Mouse (Mus musculus): Measurements from ENCODE around the gene Cyp2c23. TPM values are rescaled to one million over a fixed set of nuclear protein-coding genes. Genes with fewer than 3 reads are reported as not detected.

Cyp2c23 gene
- polyA plus RNA-seq, 2 experiments, result 10.5 to 20.7 TPM

GRCm38 (mm10) chr19:44000720-44001119 lies 28.3 kb downstream of the Cyp2c23 start:
- H3K36me3 ChIP-seq (replicated peaks; ENCODE audit: control insufficient read depth, insufficient read depth, low read depth), result no peaks in the 10 kb centered on the region
- H3K4me1 ChIP-seq (replicated peaks; ENCODE audit: control insufficient read depth in 2 of 2, insufficient read depth in 2 of 2, low read length in 1 of 2), result peaks cover 0 to 2% of the 10 kb centered on the region in 2 experiments; a peak in 2 of 4 replicates
- no peaks in the 10 kb centered on the region for H3K27me3 ChIP-seq (ENCODE audit: control insufficient read depth, insufficient read depth, low read length)
- TF ChIP-seq EP300 (IDR thresholded peaks at IDR 0.05; ENCODE audit: low read depth), result no peak
- no peak for TF ChIP-seq CTCF (IDR thresholded peaks at IDR 0.05; ENCODE audit: low read depth)
- no peak overlapping the region for H3K4me3 ChIP-seq (ENCODE audit: insufficient read depth in 1 of 2, low read depth in 2 of 2, low read length in 2 of 2)
- H3K27ac ChIP-seq, result no peak overlapping the region
- 56% methylated on average over 5 of the region's 5 CpGs for WGBS (ENCODE audit: insufficient replicate concordance)
- H3K9ac ChIP-seq (replicated peaks), result no peak overlapping the region
- DNase-seq (ENCODE audit: low read depth in 3 of 3, low spot score in 3 of 3) (no peak), ATAC-seq (ENCODE audit: insufficient read depth) (no peak)
- H3K4me2 ChIP-seq (ENCODE audit: low read depth), result no peak overlapping the region
- no peaks in the 10 kb centered on the region for H3K9me3 ChIP-seq (ENCODE audit: control insufficient read depth, low read length)

GRCm38 (mm10) chr19:44000061-44000460 lies 28.9 kb downstream of the Cyp2c23 start:
- no peak for TF ChIP-seq CTCF (IDR thresholded peaks at IDR 0.05; ENCODE audit: low read depth)
- no peak for TF ChIP-seq EP300 (IDR thresholded peaks at IDR 0.05; ENCODE audit: low read depth)
- H3K27ac ChIP-seq, result no peak overlapping the region

GRCm38 (mm10) chr19:43998802-43999527 lies 30.0 kb downstream of the Cyp2c23 start:
- no peak overlapping the region for H3K27ac ChIP-seq
- no peaks in the 10 kb centered on the region for H3K36me3 ChIP-seq (replicated peaks; ENCODE audit: control insufficient read depth, insufficient read depth, low read depth)
- peak; percentile 62 for ATAC-seq (ENCODE audit: insufficient read depth)
- H3K4me1 ChIP-seq (replicated peaks; ENCODE audit: control insufficient read depth in 2 of 2, insufficient read depth in 2 of 2, low read length in 1 of 2), result peaks cover 0 to 4% of the 10 kb centered on the region in 2 experiments; a peak in 2 of 4 replicates
- H3K27me3 ChIP-seq (ENCODE audit: control insufficient read depth, insufficient read depth, low read length), result no peaks in the 10 kb centered on the region
- no peak overlapping the region for H3K4me2 ChIP-seq (ENCODE audit: low read depth)
- no peaks in the 10 kb centered on the region for H3K9me3 ChIP-seq (ENCODE audit: control insufficient read depth, low read length)
- peak; percentile 12 to 26 (median 26) for DNase-seq (ENCODE audit: low read depth in 3 of 3, low spot score in 3 of 3)
- H3K4me3 ChIP-seq (ENCODE audit: insufficient read depth in 1 of 2, low read depth in 2 of 2, low read length in 2 of 2), result no peak overlapping the region
- TF ChIP-seq EP300 (IDR thresholded peaks at IDR 0.05; ENCODE audit: low read depth), result no peak
- no peak overlapping the region for H3K9ac ChIP-seq (replicated peaks)
- WGBS (ENCODE audit: insufficient replicate concordance), result 56% methylated on average over 11 of the region's 11 CpGs

More at GRCm38 (mm10) chr19:44000061-44000460, 28.9 kb downstream of the Cyp2c23 start:
- Histone ChIP-seq H3K9me3 (ENCODE audit: control insufficient read depth, low read length) (no peaks in the 10 kb centered on the region), H3K4me2 (ENCODE audit: low read depth) (no peak overlapping the region), H3K9ac (replicated peaks) (no peak overlapping the region), H3K27me3 (ENCODE audit: control insufficient read depth, insufficient read depth, low read length) (no peaks in the 10 kb centered on the region), H3K4me3 (ENCODE audit: insufficient read depth in 1 of 2, low read depth in 2 of 2, low read length in 2 of 2) (no peak overlapping the region), H3K36me3 (replicated peaks; ENCODE audit: control insufficient read depth, insufficient read depth, low read depth) (no peaks in the 10 kb centered on the region), H3K4me1 (replicated peaks; ENCODE audit: control insufficient read depth in 2 of 2, insufficient read depth in 2 of 2, low read length in 1 of 2) (peaks cover 0 to 2% of the 10 kb centered on the region in 2 experiments; a peak in 2 of 4 replicates)
- ATAC-seq (ENCODE audit: insufficient read depth) (0 out of 2 replicates have a peak, but pooled peaks have one; percentile 23), DNase-seq (ENCODE audit: low read depth in 3 of 3, low spot score in 3 of 3) (no peak)
- WGBS (ENCODE audit: insufficient replicate concordance), result 58% methylated on average over 1 of the region's 1 CpGs

GRCm38 (mm10) chr19:43998101-43998500 lies 30.9 kb downstream of the Cyp2c23 start:
- no peak for ATAC-seq (ENCODE audit: insufficient read depth)
- Histone ChIP-seq H3K27ac (no peak overlapping the region), H3K4me2 (ENCODE audit: low read depth) (no peak overlapping the region), H3K9me3 (ENCODE audit: control insufficient read depth, low read length) (no peaks in the 10 kb centered on the region), H3K9ac (replicated peaks) (no peak overlapping the region), H3K4me3 (ENCODE audit: insufficient read depth in 1 of 2, low read depth in 2 of 2, low read length in 2 of 2) (no peak overlapping the region), H3K36me3 (replicated peaks; ENCODE audit: control insufficient read depth, insufficient read depth, low read depth) (no peaks in the 10 kb centered on the region), H3K27me3 (ENCODE audit: control insufficient read depth, insufficient read depth, low read length) (no peaks in the 10 kb centered on the region), H3K4me1 (replicated peaks; ENCODE audit: control insufficient read depth in 2 of 2, insufficient read depth in 2 of 2, low read length in 1 of 2) (peaks cover 0 to 4% of the 10 kb centered on the region in 2 experiments; a peak in 2 of 4 replicates)
- DNase-seq (ENCODE audit: low read depth in 3 of 3, low spot score in 3 of 3), result no peak
- TF ChIP-seq EP300 (IDR thresholded peaks at IDR 0.05; ENCODE audit: low read depth) (no peak), CTCF (IDR thresholded peaks at IDR 0.05; ENCODE audit: low read depth) (no peak)
- 68% methylated on average over 10 of the region's 10 CpGs for WGBS (ENCODE audit: insufficient replicate concordance)

- DNase-seq (ENCODE audit: low read depth in 3 of 3, low spot score in 3 of 3) (no peak), ATAC-seq (ENCODE audit: insufficient read depth) (no peak)
- no peak for TF ChIP-seq CTCF (IDR thresholded peaks at IDR 0.05; ENCODE audit: low read depth)
- TF ChIP-seq EP300 (IDR thresholded peaks at IDR 0.05; ENCODE audit: low read depth), result no peak
- 54% methylated on average over 7 of the region's 7 CpGs for WGBS (ENCODE audit: insufficient replicate concordance)
- no peaks in the 10 kb centered on the region for H3K9me3 ChIP-seq (ENCODE audit: control insufficient read depth, low read length)
- H3K27ac ChIP-seq, result no peak overlapping the region
- H3K9ac ChIP-seq (replicated peaks), result no peak overlapping the region
- no peak overlapping the region for H3K4me3 ChIP-seq (ENCODE audit: insufficient read depth in 1 of 2, low read depth in 2 of 2, low read length in 2 of 2)
- H3K36me3 ChIP-seq (replicated peaks; ENCODE audit: control insufficient read depth, insufficient read depth, low read depth), result no peaks in the 10 kb centered on the region
- H3K27me3 ChIP-seq (ENCODE audit: control insufficient read depth, insufficient read depth, low read length), result no peaks in the 10 kb centered on the region
- peaks cover 0 to 4% of the 10 kb centered on the region in 2 experiments; a peak in 2 of 4 replicates for H3K4me1 ChIP-seq (replicated peaks; ENCODE audit: control insufficient read depth in 2 of 2, insufficient read depth in 2 of 2, low read length in 1 of 2)
- no peak overlapping the region for H3K4me2 ChIP-seq (ENCODE audit: low read depth)
Observed at GRCm38 (mm10) chr19:43995427-43995826, 33.6 kb downstream of the Cyp2c23 start.
